Mouse (Mus musculus) liver, embryonic 16.5 days (tissue): Measurements from ENCODE around the gene Dip2a. TPM values are rescaled to one million over a fixed set of nuclear protein-coding genes. Genes with fewer than 3 reads are reported as not detected.

Source experiments
- ATAC-seq: fragments of 200-750 bp; cut with Nextera tagmentation; 2 replicates; pipeline ENCODE4 v1.8.0; 2017; ENCODE audit warnings: low read depth, mild to moderate bottlenecking, moderate number of reproducible peaks, moderate library complexity
- H3K27ac ChIP-seq: fragments of 300-500 bp; sonication (generic); 2 replicates; pipeline ENCODE4 v1.5.1; 2014; ENCODE audit warnings: mild to moderate bottlenecking, low read length
- H3K27me3 ChIP-seq: fragments of 300-500 bp; sonication (generic); 2 replicates; pipeline ENCODE4 v1.6.1; 2014; ENCODE audit warnings: low read depth, low read length, mixed read lengths; ENCODE audit not compliant: control insufficient read depth, insufficient read depth
- H3K36me3 ChIP-seq: fragments of 300-500 bp; sonication (generic); 2 replicates; pipeline ENCODE4 v1.6.1; 2014; ENCODE audit warnings: mild to moderate bottlenecking; ENCODE audit not compliant: control insufficient read depth, insufficient read depth
- H3K4me1 ChIP-seq: fragments of 300-500 bp; sonication (generic); 2 replicates; pipeline ENCODE4 v1.6.1; 2014; ENCODE audit warnings: low read depth, low read length, mixed read lengths; ENCODE audit not compliant: control insufficient read depth
- H3K4me2 ChIP-seq: fragments of 300-500 bp; sonication (generic); 2 replicates; pipeline ENCODE4 v1.6.1; 2014; ENCODE audit warnings: low read depth, low read length, mixed read lengths
- H3K4me3 ChIP-seq: fragments of 300-500 bp; sonication (generic); 2 replicates; pipeline ENCODE4 v1.5.1; 2014; ENCODE audit warnings: low read depth, mild to moderate bottlenecking, low read length
- H3K9ac ChIP-seq: fragments of 300-500 bp; sonication (generic); 2 replicates; pipeline ENCODE4 v1.6.1; 2014; ENCODE audit warnings: low read depth, low read length
- H3K9me3 ChIP-seq: fragments of 300-500 bp; sonication (generic); replicated peaks from 2 replicates; pipeline ENCODE4 v1.6.1; 2016; ENCODE audit warnings: low read length; ENCODE audit not compliant: control insufficient read depth
- WGBS: fragments of 180-500 bp; shearing (Covaris S2); extraction: QIAGEN DNeasy Blood & Tissue Kit; methylation state at CpG from one replicate; pipeline ENCODE4 v1.1.7; 2014; ENCODE audit not compliant: insufficient replicate concordance; 5-methylcytosine and 5-hydroxymethylcytosine counted together
- polyA plus RNA-seq: library from polyadenylated mRNA; unstranded; fragments of >200 nt; fragmentation: Nextera tagmentation; extraction: Ambion mirVana; gene quantifications from 2 replicates; pipeline ENCODE4 v1.2.1, GENCODE M21; 2015

The Dip2a gene
- polyA plus RNA-seq, 1 experiment from 2014 or later, result 1.6 TPM

DNA sequence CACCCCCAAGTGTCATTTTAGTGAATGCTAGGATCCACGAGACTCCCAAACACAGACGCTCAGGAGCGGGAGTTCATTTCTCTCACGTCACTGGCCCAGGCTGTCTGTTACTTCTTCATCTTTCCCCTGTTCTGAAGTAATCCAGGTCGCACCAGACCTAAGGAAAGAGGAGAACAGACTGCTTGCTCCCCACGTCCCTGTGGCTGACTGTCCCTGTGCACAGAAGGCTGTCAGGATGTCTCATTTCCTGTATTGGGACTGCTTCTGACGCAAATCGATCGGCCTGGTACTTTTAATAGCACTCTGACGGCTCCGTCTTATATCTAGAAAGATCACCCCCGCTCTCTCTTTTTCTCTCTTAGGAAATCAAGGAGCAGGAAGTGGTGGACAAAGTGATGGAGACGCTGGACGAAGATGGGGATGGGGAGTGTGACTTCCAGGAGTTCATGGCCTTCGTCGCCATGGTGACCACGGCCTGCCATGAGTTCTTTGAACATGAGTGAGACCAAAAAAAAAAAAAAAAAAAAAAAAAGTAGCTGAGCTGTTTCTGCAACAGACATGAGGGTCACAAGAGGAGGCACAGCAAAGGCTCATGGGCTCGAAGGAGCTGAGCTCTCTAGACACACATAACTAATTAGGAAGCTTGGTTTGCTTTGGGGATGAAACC lies 85.4 kb downstream of the Dip2a start:
- no peak overlapping the region for H3K4me3 ChIP-seq
- H3K9me3 ChIP-seq, result no peaks in the 10 kb centered on the region
- no peak for ATAC-seq
- H3K4me2 ChIP-seq, result no peak overlapping the region
- H3K4me1 ChIP-seq, result no peaks in the 10 kb centered on the region; the same call in 1 of the 2 replicates
- no peaks in the 10 kb centered on the region for H3K27me3 ChIP-seq
- H3K27ac ChIP-seq, result no peak overlapping the region
- H3K36me3 ChIP-seq, result no peaks in the 10 kb centered on the region
- 61% methylated on average over 18 of the region's 18 CpGs for WGBS
- no peak overlapping the region for H3K9ac ChIP-seq

DNA sequence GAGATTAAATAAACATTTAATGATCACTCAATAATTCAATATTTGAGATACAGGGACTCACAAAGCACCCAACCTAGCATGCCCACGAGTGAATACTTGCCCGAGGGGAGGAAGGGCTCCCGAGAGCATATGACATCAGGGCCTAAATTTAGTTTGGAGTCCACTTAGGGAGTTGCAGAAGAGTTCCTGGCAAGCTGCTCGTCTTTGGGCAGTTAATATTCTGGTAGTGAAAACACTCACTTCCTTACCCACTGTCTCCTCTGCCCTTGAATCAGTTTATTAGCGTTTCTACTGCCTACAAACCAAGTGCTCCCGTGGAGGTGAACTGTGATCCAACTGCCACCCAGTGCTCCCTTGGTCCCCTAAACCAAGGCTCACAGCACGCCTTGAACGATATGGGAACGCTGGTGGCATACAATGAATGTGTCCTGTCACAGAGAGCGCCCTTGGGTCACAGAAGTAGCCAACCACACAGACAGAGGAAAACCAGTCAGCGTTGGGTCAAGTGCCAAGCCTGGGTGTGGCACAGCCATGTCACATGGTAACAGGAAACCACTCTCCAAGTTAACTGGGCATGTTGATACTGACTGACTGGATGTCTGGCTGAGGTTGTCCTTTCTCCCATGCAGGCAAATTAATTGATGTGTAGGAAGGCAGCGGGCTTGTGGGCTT lies 87.2 kb downstream of the Dip2a start:
- no peaks in the 10 kb centered on the region for H3K36me3 ChIP-seq
- no peaks in the 10 kb centered on the region for H3K9me3 ChIP-seq
- ATAC-seq, result no peak
- H3K4me2 ChIP-seq, result no peak overlapping the region
- no peaks in the 10 kb centered on the region; the same call in 1 of the 2 replicates for H3K4me1 ChIP-seq
- 49% methylated on average over 12 of the region's 12 CpGs for WGBS
- no peak overlapping the region for H3K27ac ChIP-seq
- H3K4me3 ChIP-seq, result no peak overlapping the region
- no peak overlapping the region for H3K9ac ChIP-seq
- no peaks in the 10 kb centered on the region for H3K27me3 ChIP-seq

DNA sequence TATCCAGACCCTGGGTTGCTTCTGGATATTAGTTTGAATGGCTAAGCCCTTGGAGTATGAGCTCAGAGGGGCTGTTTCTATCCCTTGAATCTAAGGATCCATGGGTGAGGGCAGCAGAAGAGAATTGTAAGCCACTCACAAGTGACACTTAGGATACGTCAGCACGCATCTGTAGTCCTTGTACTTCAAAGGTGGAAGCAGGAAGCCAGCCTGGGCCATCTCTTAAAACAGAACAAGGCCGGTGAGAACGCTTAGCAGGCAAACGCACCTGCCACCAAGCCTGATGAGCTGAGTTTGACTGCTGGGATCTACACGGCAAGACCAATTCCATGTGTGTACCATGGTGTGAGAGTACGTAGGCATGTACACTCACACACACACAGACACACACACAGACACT lies 87.9 kb downstream of the Dip2a start:
- H3K27ac ChIP-seq, result no peak overlapping the region
- 73% methylated on average over 7 of the region's 7 CpGs for WGBS
- H3K9ac ChIP-seq, result no peak overlapping the region
- ATAC-seq, result no peak
- no peaks in the 10 kb centered on the region; the same call in 1 of the 2 replicates for H3K4me1 ChIP-seq
- H3K4me2 ChIP-seq, result no peak overlapping the region
- no peaks in the 10 kb centered on the region for H3K36me3 ChIP-seq
- no peaks in the 10 kb centered on the region for H3K9me3 ChIP-seq
- H3K4me3 ChIP-seq, result no peak overlapping the region
- no peaks in the 10 kb centered on the region for H3K27me3 ChIP-seq

DNA sequence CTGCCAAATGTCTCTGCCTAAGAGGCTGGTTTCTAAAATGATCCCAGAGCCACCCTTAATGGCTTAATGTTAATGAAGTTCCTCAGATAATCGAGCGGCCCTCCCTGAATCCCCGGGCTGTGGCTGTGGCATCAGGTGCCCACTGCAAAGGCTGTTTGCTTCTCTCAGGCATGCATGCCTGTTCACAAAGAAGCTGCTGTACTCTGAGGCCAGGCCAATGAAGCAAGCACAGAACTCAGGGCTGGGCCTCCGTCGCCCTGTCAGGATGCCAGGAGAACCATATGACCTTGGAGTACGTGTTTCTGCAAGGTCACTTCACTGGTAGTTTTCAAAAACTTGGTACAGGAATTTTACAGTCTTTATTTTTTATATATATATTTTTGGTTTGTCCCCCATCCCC lies 89.5 kb downstream of the Dip2a start:
- no peak for ATAC-seq
- Histone ChIP-seq H3K4me1 (no peaks in the 10 kb centered on the region), H3K36me3 (no peaks in the 10 kb centered on the region), H3K27me3 (no peaks in the 10 kb centered on the region), H3K9me3 (no peaks in the 10 kb centered on the region), H3K27ac (no peak overlapping the region), H3K4me3 (no peak overlapping the region), H3K9ac (no peak overlapping the region), H3K4me2 (no peak overlapping the region)
- WGBS, result 58% methylated on average over 6 of the region's 6 CpGs

DNA sequence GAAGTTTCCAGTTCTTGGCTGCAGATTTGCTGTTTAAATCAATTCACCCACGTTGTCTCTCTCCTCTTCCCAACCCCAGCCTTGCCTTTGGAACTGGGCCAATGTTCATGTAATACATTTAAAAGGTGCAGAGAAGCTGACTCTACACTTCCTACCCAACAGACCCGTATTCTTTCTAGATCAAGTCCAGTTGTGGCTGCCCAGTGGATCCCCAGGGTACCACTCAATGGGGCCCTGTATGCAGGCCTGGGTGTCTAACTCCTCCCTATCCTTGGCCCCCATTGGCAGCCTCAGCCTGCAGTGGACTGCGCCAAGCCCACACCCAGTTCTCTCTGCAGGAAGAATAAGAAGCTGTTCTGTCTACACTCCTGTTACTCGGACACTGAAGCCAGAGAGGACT lies 91.6 kb downstream of the Dip2a start, which contains the start of gene S100b:
Gene S100b, plus strand, starts transcription at position 318 of the 400 bp plus-strand sequence.
- Histone ChIP-seq H3K27me3 (no peaks in the 10 kb centered on the region), H3K9ac (no peak within 1 kb of the TSS), H3K4me2 (no peak within 1 kb of the TSS), H3K36me3 (no peaks in the 10 kb centered on the region), H3K4me1 (no peaks in the 10 kb centered on the region), H3K9me3 (no peaks in the 10 kb centered on the region), H3K4me3 (no peak within 1 kb of the TSS), H3K27ac (no peak within 1 kb of the TSS)
- ATAC-seq, result no peak
- 51% methylated on average over 4 of the region's 4 CpGs for WGBS

DNA sequence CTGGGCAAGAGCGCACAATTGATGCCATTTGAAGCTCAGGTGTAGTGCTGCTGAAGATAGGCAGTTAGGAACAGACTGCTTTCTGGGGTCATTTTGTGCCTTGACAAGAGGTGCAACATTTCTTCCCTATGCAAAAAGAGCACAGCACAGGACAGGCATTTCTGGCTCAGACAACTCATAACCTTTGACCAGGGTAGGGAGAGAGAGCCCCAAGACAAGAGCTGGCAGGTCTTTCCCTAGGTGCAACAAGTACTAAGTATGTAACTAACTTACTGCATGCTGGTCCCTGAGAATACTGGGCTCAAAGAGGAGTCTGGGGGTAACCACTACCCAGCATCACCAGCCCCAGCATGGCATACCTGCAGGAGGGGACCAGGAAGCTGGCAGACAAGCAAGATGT lies 92.0 kb downstream of the Dip2a start:
- no peak for ATAC-seq
- H3K36me3 ChIP-seq, result no peaks in the 10 kb centered on the region
- no peaks in the 10 kb centered on the region for H3K9me3 ChIP-seq
- H3K4me3 ChIP-seq, result no peak overlapping the region
- no peak overlapping the region for H3K27ac ChIP-seq
- H3K27me3 ChIP-seq, result no peaks in the 10 kb centered on the region
- 83% methylated on average over 1 of the region's 1 CpGs for whole genome bisulfite sequencing
- H3K4me1 ChIP-seq, result no peaks in the 10 kb centered on the region
- H3K4me2 ChIP-seq, result no peak overlapping the region
- no peak overlapping the region for H3K9ac ChIP-seq

DNA sequence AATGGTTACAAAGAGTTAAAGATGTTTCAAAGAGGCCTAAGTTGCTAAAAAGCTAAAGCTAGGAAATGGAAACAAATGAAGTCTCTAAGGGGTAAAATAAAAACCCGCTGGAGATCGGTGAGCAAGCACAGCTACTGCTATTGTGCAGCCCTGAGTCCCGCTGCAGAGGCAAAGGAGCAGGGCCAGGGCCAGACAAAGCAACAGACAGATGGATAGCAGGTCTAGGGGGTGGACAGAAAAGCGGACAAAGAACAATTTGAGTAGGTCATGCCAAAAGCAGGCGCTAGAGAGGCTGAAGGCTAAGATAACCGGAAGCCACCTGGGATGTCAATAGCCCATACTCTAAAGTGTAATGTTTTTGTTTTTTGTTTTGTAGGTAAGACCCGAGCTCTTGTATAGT lies 94.2 kb downstream of the Dip2a start:
- Histone ChIP-seq H3K27me3 (no peaks in the 10 kb centered on the region), H3K4me3 (no peak overlapping the region), H3K9ac (no peak overlapping the region), H3K27ac (no peak overlapping the region), H3K36me3 (no peaks in the 10 kb centered on the region), H3K4me1 (no peaks in the 10 kb centered on the region), H3K4me2 (no peak overlapping the region), H3K9me3 (no peaks in the 10 kb centered on the region)
- ATAC-seq, result no peak
- WGBS, result 67% methylated on average over 7 of the region's 7 CpGs

DNA sequence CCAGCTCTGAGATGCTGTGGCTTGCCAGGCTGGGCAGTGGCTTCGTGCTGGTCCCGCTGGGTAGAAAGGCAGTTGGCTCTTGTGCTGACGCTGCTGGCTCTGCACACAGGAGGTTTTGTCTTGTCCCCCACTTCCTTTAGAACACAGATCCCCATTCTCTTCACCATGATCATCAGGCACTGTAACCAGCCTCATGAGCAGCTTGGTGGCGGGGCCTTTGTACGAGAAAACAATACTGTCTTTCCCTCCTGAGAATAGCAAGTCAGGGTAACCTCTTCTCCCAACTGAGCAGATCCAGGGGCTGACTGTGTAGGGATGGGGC lies 96.5 kb downstream of the Dip2a start:
- Histone ChIP-seq H3K9me3 (no peaks in the 10 kb centered on the region), H3K4me3 (no peak overlapping the region), H3K36me3 (no peaks in the 10 kb centered on the region), H3K27me3 (no peaks in the 10 kb centered on the region), H3K4me1 (no peaks in the 10 kb centered on the region), H3K9ac (no peak overlapping the region), H3K4me2 (no peak overlapping the region), H3K27ac (no peak overlapping the region)
- 65% methylated on average over 5 of the region's 5 CpGs for WGBS
- ATAC-seq, result no peak

DNA sequence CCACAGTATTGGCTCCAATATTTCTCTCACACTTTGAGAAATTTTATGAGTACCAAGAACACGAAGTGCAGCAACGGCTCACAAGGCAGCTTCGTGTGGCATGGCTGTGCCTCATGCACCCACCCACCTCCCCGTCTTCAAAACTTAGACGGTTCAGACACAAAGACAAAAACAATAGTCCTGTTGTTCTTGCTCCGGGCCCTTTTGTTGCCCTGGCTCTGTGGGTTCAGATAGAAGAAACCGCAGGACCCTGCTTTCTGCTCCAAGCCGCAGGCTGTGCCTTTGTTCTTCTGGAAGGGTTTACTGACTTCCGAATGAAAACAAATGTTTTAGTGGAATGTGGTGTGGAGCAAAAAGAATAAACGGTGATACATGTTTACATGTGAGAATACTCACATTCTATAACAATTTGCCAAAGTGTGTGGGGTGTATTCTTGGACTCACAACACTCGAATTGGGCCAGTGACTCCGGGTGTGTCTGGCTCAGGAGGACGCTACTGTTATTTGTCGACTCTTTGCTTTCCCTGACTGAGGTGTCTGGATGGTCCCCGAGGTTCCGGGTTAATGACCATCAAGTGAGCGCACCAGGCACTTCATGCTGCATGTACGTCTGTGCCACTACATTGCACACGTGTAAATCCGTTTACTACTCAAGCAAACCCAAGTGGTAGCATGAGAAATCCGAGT lies 97.0 kb downstream of the Dip2a start:
- H3K27ac ChIP-seq, result no peak overlapping the region
- H3K4me2 ChIP-seq, result no peak overlapping the region
- ATAC-seq, result no peak
- WGBS, result 61% methylated on average over 21 of the region's 21 CpGs
- H3K4me1 ChIP-seq, result no peaks in the 10 kb centered on the region
- H3K9me3 ChIP-seq, result no peaks in the 10 kb centered on the region
- H3K4me3 ChIP-seq, result no peak overlapping the region
- no peaks in the 10 kb centered on the region for H3K27me3 ChIP-seq
- H3K9ac ChIP-seq, result no peak overlapping the region
- H3K36me3 ChIP-seq, result no peaks in the 10 kb centered on the region
